Mouse (Mus musculus): ENCODE results near the gene Dnaic1. TPM values are rescaled to one million over a fixed set of nuclear protein-coding genes. Genes with fewer than 3 reads are reported as not detected.

Gene Dnaic1
- total and polyA plus RNA-seq, 2 experiments from 2014 or later: 2.1 to 2.2 TPM

GRCm38 (mm10) chr4:41672522-41672963 is 103.0 kb downstream of the Dnaic1 start:
- ATAC-seq (ENCODE audit: insufficient read depth, low read depth): peak; percentile 19; the same call in 1 of the 2 replicates
- Histone ChIP-seq H3K4me2 (ENCODE audit: low read depth, low read length) (no peak overlapping the region), H3K4me1 (ENCODE audit: control insufficient read depth, insufficient read depth) (peaks cover 4% of the 10 kb centered on the region; the same call in 1 of the 2 replicates), H3K27ac (ENCODE audit: low read depth) (no peak overlapping the region), H3K36me3 (replicated peaks; ENCODE audit: control insufficient read depth, insufficient read depth, low read length) (no peaks in the 10 kb centered on the region), H3K4me3 (ENCODE audit: low read depth, low read length) (no peak overlapping the region), H3K27me3 (ENCODE audit: control insufficient read depth, insufficient read depth, low read length) (peaks cover 38% of the 10 kb centered on the region), H3K9me3 (replicated peaks; ENCODE audit: control insufficient read depth, low read length) (no peaks in the 10 kb centered on the region), H3K9ac (replicated peaks; ENCODE audit: low read depth, low read length) (no peak overlapping the region)
- DNase-seq (ENCODE audit: low spot score): no peak
- TF ChIP-seq CTCF (IDR thresholded peaks at IDR 0.05; ENCODE audit: low read depth) (no peak), EP300 (IDR thresholded peaks at IDR 0.05; ENCODE audit: low read depth) (no peak)
- 40% methylated on average over 8 of the region's 8 CpGs for WGBS

- H3K36me3 ChIP-seq (replicated peaks; ENCODE audit: control insufficient read depth, insufficient read depth, low read length): no peaks in the 10 kb centered on the region
- WGBS: 51% methylated on average over 19 of the region's 19 CpGs
- H3K9ac ChIP-seq (replicated peaks; ENCODE audit: low read depth, low read length): no peak overlapping the region
- TF ChIP-seq CTCF (IDR thresholded peaks at IDR 0.05; ENCODE audit: low read depth) (no peak), EP300 (IDR thresholded peaks at IDR 0.05; ENCODE audit: low read depth) (no peak)
- peaks cover 4% of the 10 kb centered on the region; the same call in 1 of the 2 replicates for H3K4me1 ChIP-seq (ENCODE audit: control insufficient read depth, insufficient read depth)
- no peaks in the 10 kb centered on the region for H3K9me3 ChIP-seq (replicated peaks; ENCODE audit: control insufficient read depth, low read length)
- H3K27me3 ChIP-seq (ENCODE audit: control insufficient read depth, insufficient read depth, low read length): peaks cover 38% of the 10 kb centered on the region
- ATAC-seq (ENCODE audit: insufficient read depth, low read depth) (no peak), DNase-seq (ENCODE audit: low spot score) (no peak)
- no peak overlapping the region for H3K4me3 ChIP-seq (ENCODE audit: low read depth, low read length)
- H3K27ac ChIP-seq (ENCODE audit: low read depth): no peak overlapping the region
- no peak overlapping the region for H3K4me2 ChIP-seq (ENCODE audit: low read depth, low read length)
These were observed 103.6 kb downstream of the Dnaic1 start for GRCm38 (mm10) chr4:41673186-41673585.

- Histone ChIP-seq H3K27ac (ENCODE audit: low read depth) (no peak overlapping the region), H3K4me1 (ENCODE audit: control insufficient read depth, insufficient read depth) (peaks cover 12% of the 10 kb centered on the region), H3K4me2 (ENCODE audit: low read depth, low read length) (no peak overlapping the region), H3K36me3 (replicated peaks; ENCODE audit: control insufficient read depth, insufficient read depth, low read length) (no peaks in the 10 kb centered on the region), H3K27me3 (ENCODE audit: control insufficient read depth, insufficient read depth, low read length) (peaks cover 32% of the 10 kb centered on the region), H3K9ac (replicated peaks; ENCODE audit: low read depth, low read length) (no peak overlapping the region), H3K9me3 (replicated peaks; ENCODE audit: control insufficient read depth, low read length) (no peaks in the 10 kb centered on the region), H3K4me3 (ENCODE audit: low read depth, low read length) (no peak overlapping the region)
- TF ChIP-seq EP300 (IDR thresholded peaks at IDR 0.05; ENCODE audit: low read depth) (no peak), CTCF (IDR thresholded peaks at IDR 0.05; ENCODE audit: low read depth) (no peak)
- WGBS: 38% methylated on average over 17 of the region's 17 CpGs
- DNase-seq (ENCODE audit: low spot score) (no peak), ATAC-seq (ENCODE audit: insufficient read depth, low read depth) (no peak)
These were observed 106.9 kb downstream of the Dnaic1 start for GRCm38 (mm10) chr4:41676248-41677005.

GRCm38 (mm10) chr4:41677006-41677629 is 107.5 kb downstream of the Dnaic1 start:
- Histone ChIP-seq H3K9ac (replicated peaks; ENCODE audit: low read depth, low read length) (no peak overlapping the region), H3K9me3 (replicated peaks; ENCODE audit: control insufficient read depth, low read length) (no peaks in the 10 kb centered on the region), H3K27me3 (ENCODE audit: control insufficient read depth, insufficient read depth, low read length) (peaks cover 27% of the 10 kb centered on the region), H3K4me1 (ENCODE audit: control insufficient read depth, insufficient read depth) (peaks cover 12% of the 10 kb centered on the region), H3K4me3 (ENCODE audit: low read depth, low read length) (no peak overlapping the region), H3K4me2 (ENCODE audit: low read depth, low read length) (no peak overlapping the region), H3K36me3 (replicated peaks; ENCODE audit: control insufficient read depth, insufficient read depth, low read length) (no peaks in the 10 kb centered on the region), H3K27ac (ENCODE audit: low read depth) (no peak overlapping the region)
- 32% methylated on average over 13 of the region's 13 CpGs for WGBS
- no peak for TF ChIP-seq EP300 (IDR thresholded peaks at IDR 0.05; ENCODE audit: low read depth)
- TF ChIP-seq CTCF (IDR thresholded peaks at IDR 0.05; ENCODE audit: low read depth): no peak
- ATAC-seq (ENCODE audit: insufficient read depth, low read depth): peak; percentile 58
- no peak for DNase-seq (ENCODE audit: low spot score)

- Histone ChIP-seq H3K9me3 (replicated peaks; ENCODE audit: control insufficient read depth, low read length) (no peaks in the 10 kb centered on the region), H3K4me3 (ENCODE audit: low read depth, low read length) (no peak overlapping the region), H3K36me3 (replicated peaks; ENCODE audit: control insufficient read depth, insufficient read depth, low read length) (no peaks in the 10 kb centered on the region), H3K27ac (ENCODE audit: low read depth) (no peak overlapping the region), H3K27me3 (ENCODE audit: control insufficient read depth, insufficient read depth, low read length) (peaks cover 30% of the 10 kb centered on the region), H3K4me1 (ENCODE audit: control insufficient read depth, insufficient read depth) (peaks cover 12% of the 10 kb centered on the region), H3K9ac (replicated peaks; ENCODE audit: low read depth, low read length) (no peak overlapping the region), H3K4me2 (ENCODE audit: low read depth, low read length) (no peak overlapping the region)
- ATAC-seq (ENCODE audit: insufficient read depth, low read depth): no peak
- 45% methylated on average over 6 of the region's 6 CpGs for WGBS
- DNase-seq (ENCODE audit: low spot score): no peak
- TF ChIP-seq CTCF (IDR thresholded peaks at IDR 0.05; ENCODE audit: low read depth): no peak
- no peak for TF ChIP-seq EP300 (IDR thresholded peaks at IDR 0.05; ENCODE audit: low read depth)
These were observed 109.3 kb downstream of the Dnaic1 start for GRCm38 (mm10) chr4:41678863-41679262.
